In the genomic region with DNA sequence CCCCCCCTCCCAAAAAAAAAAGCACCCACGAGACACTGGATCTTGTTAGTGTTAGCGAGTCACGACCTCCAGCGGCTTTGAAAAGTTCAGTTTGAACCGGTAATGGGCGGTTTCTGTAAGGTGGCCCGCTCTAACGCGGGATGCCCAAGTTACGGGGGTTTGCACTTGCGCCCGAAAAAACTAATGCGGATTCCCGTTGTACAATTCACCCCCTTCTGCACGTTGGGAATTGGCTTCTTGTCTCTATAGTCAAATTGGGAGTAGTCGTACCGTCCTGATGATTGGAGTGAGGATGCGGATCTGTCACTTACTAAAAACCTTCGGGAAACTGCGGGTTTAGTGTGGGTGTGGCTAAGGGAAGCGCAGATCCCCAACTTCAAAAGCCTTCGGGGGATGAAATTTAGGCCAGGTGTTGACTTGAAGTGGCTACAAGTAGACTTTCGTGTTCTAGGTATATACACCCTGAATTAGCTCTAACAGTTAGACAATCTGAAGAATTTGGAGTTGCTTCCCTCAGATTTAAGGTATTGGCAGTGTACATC, we compare ENCODE assay signal across 8 mouse cellular contexts. TPM values are rescaled to one million over a fixed set of nuclear protein-coding genes. Genes with fewer than 3 reads are reported as not detected.
A peak's percentile ranks its signal among the peaks of the same experiment; 100 is the strongest.
DNase-seq lines count a peak whose midpoint lies in the region; ATAC-seq and TF ChIP-seq lines count a peak whose summit lies in the region.

No protein-coding gene starts in this region.

- peak overlapping the region; percentile 96 for H3K27ac ChIP-seq in hindbrain, embryonic 10.5 days
- H3K27ac ChIP-seq in lung, postnatal 0 days (ENCODE audit: low read length), result peak overlapping the region; percentile 93; the same call in 1 of the 2 replicates

- peaks cover 10% of the 10 kb centered on the region; the same call in 1 of the 2 replicates for H3K4me1 ChIP-seq in hindbrain, embryonic 10.5 days (replicated peaks)
- no peaks in the 10 kb centered on the region for H3K4me1 ChIP-seq in lung, postnatal 0 days (ENCODE audit: insufficient read depth, low read depth, low read length)

- H3K4me3 ChIP-seq in hindbrain, embryonic 10.5 days, result peak overlapping the region; percentile 87
- H3K4me3 ChIP-seq in lung, postnatal 0 days (ENCODE audit: low read depth, low read length), result peak overlapping the region; percentile 98

- peak; percentile 12 for DNase-seq in cerebellum, adult 8-10 months
- no peak for DNase-seq in cerebellum, adult 11-12 months
- DNase-seq in CD4-positive, CD25-positive, alpha-beta regulatory T cell, adult 2 months (ENCODE audit: low read depth, low spot score), result peak; percentile 79
- DNase-seq in embryo, embryonic 10 days (ENCODE audit: low spot score), result peak; percentile 71
- DNase-seq in hindbrain, embryonic 10.5 days (ENCODE audit: low spot score), result no peak
- DNase-seq in lung, postnatal 0 days (ENCODE audit: low spot score), result peak; percentile 48
- DNase-seq in spleen, postnatal 4 days (ENCODE audit: low spot score in 2 of 2), result peak; percentile 31 to 71
- DNase-seq in layer of hippocampus, postnatal 14 days (ENCODE audit: low spot score in 2 of 2), result no peak

- H3K9me3 ChIP-seq in hindbrain, embryonic 10.5 days, result no peaks in the 10 kb centered on the region
- H3K9me3 ChIP-seq in lung, postnatal 0 days (ENCODE audit: low read length), result no peaks in the 10 kb centered on the region

- peak overlapping the region; percentile 95 for H3K9ac ChIP-seq in lung, postnatal 0 days (replicated peaks; ENCODE audit: low read depth)

- 2% methylated on average over 23 of the region's 23 CpGs for WGBS in hindbrain, embryonic 10.5 days
- WGBS in lung, postnatal 0 days, result 1% methylated on average over 23 of the region's 23 CpGs

- peaks cover 40% of the 10 kb centered on the region for H3K36me3 ChIP-seq in hindbrain, embryonic 10.5 days
- H3K36me3 ChIP-seq in lung, postnatal 0 days (ENCODE audit: insufficient read depth, low read length), result peaks cover 4% of the 10 kb centered on the region; the same call in 1 of the 2 replicates

- TF ChIP-seq CTCF in lung, postnatal 0 days (IDR thresholded peaks at IDR 0.05), result no peak

- no peak; the same call in 1 of the 2 replicates for ATAC-seq in lung, postnatal 0 days

- H3K4me2 ChIP-seq in lung, postnatal 0 days (replicated peaks; ENCODE audit: low read depth, low read length), result peak overlapping the region; percentile 78

- TF ChIP-seq EP300 in lung, postnatal 0 days (IDR thresholded peaks at IDR 0.05), result no peak

- no peaks in the 10 kb centered on the region for H3K27me3 ChIP-seq in hindbrain, embryonic 10.5 days (ENCODE audit: insufficient read depth, poor library complexity, severe bottlenecking)
- no peaks in the 10 kb centered on the region for H3K27me3 ChIP-seq in lung, postnatal 0 days (replicated peaks; ENCODE audit: insufficient read depth, low read length)

RNA-seq across cellular contexts. Expression of a gene that starts 0.8 kb away (rescaled TPM):
- polyA plus RNA-seq in hindbrain, embryonic 10.5 days (2016; fragmentation: Nextera tagmentation; extraction: Ambion mirVana), result 92.6 and 97.7 TPM in 2 replicates
- polyA plus RNA-seq in lung, postnatal 0 days (2015; fragmentation: Nextera tagmentation; extraction: Ambion mirVana), result 55.9 and 56.7 TPM in 2 replicates
- 10 to 100 TPM; 35.5 to 36.8 TPM for total RNA-seq in layer of hippocampus, postnatal 14 days (2021)

RNA-seq across cellular contexts. Expression of a gene that starts 17.2 kb away (rescaled TPM):
- 0.20 TPM in 1 of 2 replicates, not detected in the other for polyA plus RNA-seq in hindbrain, embryonic 10.5 days (2016; fragmentation: Nextera tagmentation; extraction: Ambion mirVana)
- polyA plus RNA-seq in lung, postnatal 0 days (2015; fragmentation: Nextera tagmentation; extraction: Ambion mirVana), result 0.58 and 0.66 TPM in 2 replicates
- 1 to 10 TPM; 2.0 to 2.2 TPM for total RNA-seq in layer of hippocampus, postnatal 14 days (2021)

RNA-seq across cellular contexts. Expression of a gene that starts 41.2 kb away (rescaled TPM):
- not detected in 2 replicates for polyA plus RNA-seq in hindbrain, embryonic 10.5 days (2016; fragmentation: Nextera tagmentation; extraction: Ambion mirVana)
- not detected in 2 replicates for polyA plus RNA-seq in lung, postnatal 0 days (2015; fragmentation: Nextera tagmentation; extraction: Ambion mirVana)
- total RNA-seq in layer of hippocampus, postnatal 14 days (2021), result not detected

RNA-seq across cellular contexts. Expression of a gene that starts 48.2 kb away (rescaled TPM):
- not detected in 2 replicates for polyA plus RNA-seq in hindbrain, embryonic 10.5 days (2016; fragmentation: Nextera tagmentation; extraction: Ambion mirVana)
- 0.13 and 0.15 TPM in 2 replicates for polyA plus RNA-seq in lung, postnatal 0 days (2015; fragmentation: Nextera tagmentation; extraction: Ambion mirVana)
- under 1 TPM; 0.36 to 0.58 TPM for total RNA-seq in layer of hippocampus, postnatal 14 days (2021)

Comparison
In these comparisons a context has a peak if more than half of its experiments do, and no peak if none do; other contexts are left out.
1. DNase-seq: peak in cerebellum, adult 8-10 months (single experiment), CD4-positive, CD25-positive, alpha-beta regulatory T cell, adult 2 months (single experiment), embryo, embryonic 10 days (single experiment), lung, postnatal 0 days (single experiment) and spleen, postnatal 4 days (2 of 2); none in cerebellum, adult 11-12 months (single experiment), hindbrain, embryonic 10.5 days (single experiment) and layer of hippocampus, postnatal 14 days (0 of 2).